Mouse (Mus musculus) adrenal gland, postnatal 25 days (tissue): ENCODE measurements around the gene Dnajb4. TPM values are rescaled to one million over a fixed set of nuclear protein-coding genes. Genes with fewer than 3 reads are reported as not detected.
"Not testable (repeated sequence)": the region's sequence is repeated elsewhere in the genome, so short reads cannot be mapped to it uniquely, and the experiment has no call there.

ENCODE experiments used
- DNase-seq: peaks from one replicate; pipeline ENCODE4 v3.0.0; 2021; ENCODE audit warnings: mixed read lengths
- total RNA-seq: library from RNA; stranded (reverse); gene quantifications from 2 replicates; pipeline ENCODE4 v1.2.3, GENCODE M21; 2021

The Dnajb4 gene
- total RNA-seq, 1 experiment from 2014 or later, result 35.4 TPM

- DNase-seq, result no peak
Measured at GRCm38 (mm10) chr3:152208096-152208885, 1.8 kb downstream of the Dnajb4 start.

GRCm38 (mm10) chr3:152207156-152207555 lies 2.9 kb downstream of the Dnajb4 start:
- no peak for DNase-seq

- no peak for DNase-seq
Measured at GRCm38 (mm10) chr3:152204577-152204976, 5.5 kb downstream of the Dnajb4 start.

GRCm38 (mm10) chr3:152203996-152204395 lies 6.1 kb downstream of the Dnajb4 start:
- DNase-seq, result no peak

GRCm38 (mm10) chr3:152203411-152203810 lies 6.7 kb downstream of the Dnajb4 start:
- no peak for DNase-seq

- no peak for DNase-seq
Measured at GRCm38 (mm10) chr3:152202942-152203341, 7.2 kb downstream of the Dnajb4 start.

GRCm38 (mm10) chr3:152201651-152202050 lies 8.5 kb downstream of the Dnajb4 start:
- DNase-seq, result no peak

- DNase-seq, result no peak
Measured at GRCm38 (mm10) chr3:152201181-152201580, 8.9 kb downstream of the Dnajb4 start.

GRCm38 (mm10) chr3:152199125-152199524 lies 11.0 kb downstream of the Dnajb4 start:
- no peak for DNase-seq

GRCm38 (mm10) chr3:152197246-152197645 lies 12.9 kb downstream of the Dnajb4 start:
- DNase-seq, result not testable (repeated sequence)

- peak; percentile 84 for DNase-seq
Measured at GRCm38 (mm10) chr3:152193635-152194097, 16.4 kb downstream of the Dnajb4 start.

GRCm38 (mm10) chr3:152193177-152193576 lies 16.9 kb downstream of the Dnajb4 start:
- no peak for DNase-seq

GRCm38 (mm10) chr3:152192238-152192931 lies 17.7 kb downstream of the Dnajb4 start:
- no peak for DNase-seq

GRCm38 (mm10) chr3:152191791-152192237 lies 18.3 kb downstream of the Dnajb4 start:
- DNase-seq, result peak; percentile 28

GRCm38 (mm10) chr3:152190679-152191477 lies 19.2 kb downstream of the Dnajb4 start:
- no peak for DNase-seq

- DNase-seq, result no peak
Measured at GRCm38 (mm10) chr3:152189306-152189705, 20.8 kb downstream of the Dnajb4 start.

GRCm38 (mm10) chr3:152186106-152186505 lies 24.0 kb downstream of the Dnajb4 start:
- DNase-seq, result no peak

- DNase-seq, result no peak
Measured at GRCm38 (mm10) chr3:152183522-152183921, 26.6 kb downstream of the Dnajb4 start.

- DNase-seq, result no peak
Measured at GRCm38 (mm10) chr3:152180624-152181023, 29.5 kb downstream of the Dnajb4 start.

GRCm38 (mm10) chr3:152179285-152179684 lies 30.8 kb downstream of the Dnajb4 start:
- no peak for DNase-seq

GRCm38 (mm10) chr3:152178816-152179215 lies 31.3 kb downstream of the Dnajb4 start:
- no peak for DNase-seq

GRCm38 (mm10) chr3:152172322-152172935 lies 37.7 kb downstream of the Dnajb4 start:
- no peak for DNase-seq
